Mouse (Mus musculus) myocyte (in vitro differentiated cells): ENCODE data around the gene Tspan13.

ENCODE experiments used
- CEBPB ChIP-seq: IDR thresholded peaks from 2 replicates; pipeline ENCODE4 v1.6.1; 2011; ENCODE audit warnings: mild to moderate bottlenecking, moderate library complexity; ENCODE audit not compliant: poor library complexity, insufficient read depth, severe bottlenecking
- E2F4 ChIP-seq: IDR thresholded peaks from one replicate; pipeline ENCODE4 v1.6.1; 2011; ENCODE audit warnings: mild to moderate bottlenecking, control low read depth, moderate library complexity; ENCODE audit not compliant: insufficient read depth
- MAX ChIP-seq: IDR thresholded peaks from one replicate; pipeline ENCODE4 v1.6.1; 2011; ENCODE audit warnings: low read depth, mild to moderate bottlenecking, control low read depth
- MYOD1 ChIP-seq, 3 experiments: IDR thresholded peaks; one replicate each; pipeline ENCODE4 v1.6.1; 2011; ENCODE audit warnings: control low read depth in 2 of 3, low read depth in 2 of 3, mild to moderate bottlenecking in 2 of 3, moderate library complexity in 1 of 3; ENCODE audit not compliant: insufficient read length in 2 of 3, control insufficient read depth in 1 of 3
- POLR2A ChIP-seq: IDR thresholded peaks from one replicate; pipeline ENCODE4 v1.6.1; 2011; ENCODE audit warnings: low read depth, mild to moderate bottlenecking, control low read depth, moderate library complexity; ENCODE audit not compliant: insufficient read length
- POLR2AphosphoS2 ChIP-seq: IDR thresholded peaks from one replicate; pipeline ENCODE4 v1.6.1; 2011; ENCODE audit warnings: low read depth, control low read depth; ENCODE audit not compliant: insufficient read length
- USF1 ChIP-seq: IDR thresholded peaks from one replicate; pipeline ENCODE4 v1.6.1; 2011; ENCODE audit warnings: low read depth, mild to moderate bottlenecking, control low read depth, moderate library complexity

DNA sequence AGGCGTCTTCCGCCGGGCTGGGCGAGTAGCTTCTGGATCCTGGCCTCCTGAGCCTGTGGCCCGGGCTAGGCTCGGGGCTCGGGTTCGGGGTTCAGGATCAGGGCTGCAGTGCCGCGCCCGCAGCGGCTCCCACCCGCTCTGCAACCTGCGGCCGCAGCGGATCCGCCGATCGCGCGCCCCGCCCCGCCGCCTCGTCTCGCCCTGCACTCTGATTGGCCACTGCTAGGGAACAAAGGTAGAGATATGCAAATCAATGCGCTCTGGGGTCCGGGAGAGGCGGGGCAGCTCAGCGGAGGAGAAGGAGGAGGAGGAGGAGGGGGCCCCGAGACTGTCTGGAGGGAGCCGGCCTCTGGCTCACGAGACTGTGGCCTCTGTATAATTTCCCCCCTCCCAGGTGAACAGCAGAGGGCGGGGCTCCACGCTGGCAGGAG, at the start of gene Tspan13:
- TF ChIP-seq POLR2A (no peak), CEBPB (no peak), MAX (no peak), MYOD1 (IDR thresholded peaks at IDR 0.05; ENCODE audit: control insufficient read depth in 1 of 3, insufficient read length in 2 of 3, low read depth in 2 of 3) (no peak), USF1 (no peak), E2F4 (no peak), POLR2AphosphoS2 (no peak)
